Mouse (Mus musculus): ENCODE data around the gene Slc4a3. TPM values are rescaled to one million over a fixed set of nuclear protein-coding genes. Genes with fewer than 3 reads are reported as not detected.

Gene Slc4a3
- polyA plus RNA-seq, 1 experiment from 2014 or later = 12.0 TPM

- Histone ChIP-seq H3K9me3 (ENCODE audit: control insufficient read depth, low read length) (peaks cover 4% of the 10 kb centered on the region; the same call in 1 of the 2 replicates), H3K27ac (replicated peaks; ENCODE audit: low read depth, low read length) (no peak overlapping the region), H3K4me1 (ENCODE audit: control insufficient read depth, insufficient read depth, low read length) (peaks cover 14% of the 10 kb centered on the region), H3K36me3 (ENCODE audit: control insufficient read depth, insufficient read depth, low read length) (peaks cover 28% of the 10 kb centered on the region), H3K4me3 (ENCODE audit: low read depth, low read length) (no peak overlapping the region), H3K4me2 (ENCODE audit: low read depth, low read length) (no peak overlapping the region), H3K9ac (ENCODE audit: low read depth, low read length) (no peak overlapping the region), H3K27me3 (replicated peaks; ENCODE audit: control insufficient read depth, insufficient read depth, low read length) (no peaks in the 10 kb centered on the region)
- 78% methylated on average over 12 of the region's 12 CpGs for WGBS
- DNase-seq (ENCODE audit: low spot score) (no peak), ATAC-seq (ENCODE audit: low read depth) (no peak)
Observed at GRCm38 (mm10) chr1:75560206-75560913, 14.3 kb downstream of the Slc4a3 start.

DNA sequence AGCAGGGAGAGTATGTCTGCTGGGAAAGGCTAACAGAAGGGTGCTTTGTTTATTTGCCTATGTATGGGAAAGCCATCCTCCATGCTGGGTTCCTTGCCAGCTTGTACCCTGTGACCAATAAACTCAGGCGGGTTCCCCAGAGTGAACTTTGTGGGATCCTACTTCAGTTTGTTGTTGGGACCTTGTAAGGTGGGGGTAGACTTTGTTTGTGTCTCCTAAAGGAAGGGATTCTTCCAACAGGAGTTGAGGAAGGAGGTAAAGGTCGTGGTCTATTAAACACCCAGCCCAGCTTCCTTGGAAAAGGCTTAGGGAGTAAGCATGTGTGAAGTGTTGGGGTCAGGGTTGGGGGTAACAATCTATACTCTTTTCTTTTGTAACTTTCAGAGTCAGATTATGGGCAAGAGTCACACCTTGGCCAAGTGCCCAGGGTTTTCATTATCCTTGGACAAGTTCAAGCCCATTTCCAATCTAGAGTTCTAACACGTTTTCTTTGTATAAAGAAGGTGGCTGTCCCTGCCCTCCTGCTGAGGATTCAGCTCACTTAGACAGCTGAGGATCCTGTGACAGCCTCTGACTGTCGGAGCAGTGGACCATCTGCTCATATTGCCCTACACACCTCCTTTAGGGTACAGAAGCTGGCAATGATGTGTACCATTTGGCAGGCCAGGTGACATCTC, 15.3 kb downstream of the Slc4a3 start:
- H3K27ac ChIP-seq (replicated peaks; ENCODE audit: low read depth, low read length) = no peak overlapping the region
- DNase-seq (ENCODE audit: low spot score) = peak; percentile 26
- H3K9ac ChIP-seq (ENCODE audit: low read depth, low read length) = no peak overlapping the region
- no peak overlapping the region for H3K4me3 ChIP-seq (ENCODE audit: low read depth, low read length)
- ATAC-seq (ENCODE audit: low read depth) = no peak
- H3K36me3 ChIP-seq (ENCODE audit: control insufficient read depth, insufficient read depth, low read length) = peaks cover 19% of the 10 kb centered on the region; the same call in 1 of the 2 replicates
- peaks cover 14% of the 10 kb centered on the region for H3K4me1 ChIP-seq (ENCODE audit: control insufficient read depth, insufficient read depth, low read length)
- no peak overlapping the region for H3K4me2 ChIP-seq (ENCODE audit: low read depth, low read length)
- H3K27me3 ChIP-seq (replicated peaks; ENCODE audit: control insufficient read depth, insufficient read depth, low read length) = no peaks in the 10 kb centered on the region; the same call in 1 of the 2 replicates
- WGBS = 54% methylated on average over 4 of the region's 4 CpGs
- peaks cover 4% of the 10 kb centered on the region; the same call in 1 of the 2 replicates for H3K9me3 ChIP-seq (ENCODE audit: control insufficient read depth, low read length)

DNA sequence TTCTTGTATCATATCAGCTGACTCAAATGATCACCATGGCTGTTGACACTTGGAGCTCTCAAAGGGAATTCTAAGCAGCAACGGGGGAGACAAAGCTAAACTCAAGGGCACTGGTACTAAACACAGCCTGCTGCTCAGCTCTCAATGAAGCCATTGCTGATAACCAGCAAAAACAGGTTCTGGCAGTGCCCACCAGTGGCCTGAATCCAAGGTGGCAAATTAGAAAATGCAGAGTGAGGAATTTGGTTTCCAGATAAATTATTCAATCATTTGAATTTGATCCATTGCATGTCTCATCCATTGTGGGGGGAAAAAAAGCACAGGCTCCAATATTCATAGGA, 15.8 kb downstream of the Slc4a3 start:
- peaks cover 4% of the 10 kb centered on the region; the same call in 1 of the 2 replicates for H3K9me3 ChIP-seq (ENCODE audit: control insufficient read depth, low read length)
- H3K9ac ChIP-seq (ENCODE audit: low read depth, low read length) = no peak overlapping the region
- no peak overlapping the region for H3K4me3 ChIP-seq (ENCODE audit: low read depth, low read length)
- ATAC-seq (ENCODE audit: low read depth) (no peak), DNase-seq (ENCODE audit: low spot score) (no peak)
- H3K27ac ChIP-seq (replicated peaks; ENCODE audit: low read depth, low read length) = no peak overlapping the region
- peaks cover 14% of the 10 kb centered on the region; the same call in 1 of the 2 replicates for H3K36me3 ChIP-seq (ENCODE audit: control insufficient read depth, insufficient read depth, low read length)
- 61% methylated on average over 1 of the region's 1 CpGs for WGBS
- no peaks in the 10 kb centered on the region; the same call in 1 of the 2 replicates for H3K27me3 ChIP-seq (replicated peaks; ENCODE audit: control insufficient read depth, insufficient read depth, low read length)
- H3K4me2 ChIP-seq (ENCODE audit: low read depth, low read length) = no peak overlapping the region
- H3K4me1 ChIP-seq (ENCODE audit: control insufficient read depth, insufficient read depth, low read length) = peaks cover 14% of the 10 kb centered on the region

GRCm38 (mm10) chr1:75564102-75564501, 18.0 kb downstream of the Slc4a3 start:
- Histone ChIP-seq H3K9ac (ENCODE audit: low read depth, low read length) (no peak overlapping the region), H3K4me3 (ENCODE audit: low read depth, low read length) (no peak overlapping the region), H3K36me3 (ENCODE audit: control insufficient read depth, insufficient read depth, low read length) (no peaks in the 10 kb centered on the region), H3K27ac (replicated peaks; ENCODE audit: low read depth, low read length) (no peak overlapping the region), H3K27me3 (replicated peaks; ENCODE audit: control insufficient read depth, insufficient read depth, low read length) (no peaks in the 10 kb centered on the region; the same call in 1 of the 2 replicates), H3K9me3 (ENCODE audit: control insufficient read depth, low read length) (peaks cover 4% of the 10 kb centered on the region; the same call in 1 of the 2 replicates), H3K4me1 (ENCODE audit: control insufficient read depth, insufficient read depth, low read length) (peaks cover 11% of the 10 kb centered on the region), H3K4me2 (ENCODE audit: low read depth, low read length) (no peak overlapping the region)
- 94% methylated on average over 2 of the region's 2 CpGs for WGBS
- no peak for DNase-seq (ENCODE audit: low spot score)
- no peak for ATAC-seq (ENCODE audit: low read depth)

DNA sequence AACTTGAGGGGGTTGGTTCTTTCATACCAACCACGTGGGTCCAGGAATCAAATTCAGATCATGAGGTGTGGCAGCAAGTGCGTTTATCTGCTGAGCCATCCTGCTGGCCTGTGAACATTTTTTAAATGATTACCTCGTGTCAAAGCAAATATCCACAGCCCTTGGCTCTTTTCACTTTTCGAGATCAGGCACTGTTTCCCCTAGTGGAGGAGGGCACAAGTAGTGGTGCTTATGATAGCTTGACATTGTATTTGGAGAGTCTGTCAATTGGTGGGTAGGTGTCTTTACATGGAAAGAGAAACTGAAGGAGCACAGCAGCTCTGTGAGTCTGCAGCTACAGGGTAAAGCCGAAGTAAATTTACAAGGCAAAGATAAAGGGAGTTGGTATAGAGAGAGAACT, 18.9 kb downstream of the Slc4a3 start:
- no peak overlapping the region for H3K9ac ChIP-seq (ENCODE audit: low read depth, low read length)
- H3K4me2 ChIP-seq (ENCODE audit: low read depth, low read length) = no peak overlapping the region
- DNase-seq (ENCODE audit: low spot score) = no peak
- H3K9me3 ChIP-seq (ENCODE audit: control insufficient read depth, low read length) = peaks cover 4% of the 10 kb centered on the region; the same call in 1 of the 2 replicates
- peaks cover 6% of the 10 kb centered on the region for H3K4me1 ChIP-seq (ENCODE audit: control insufficient read depth, insufficient read depth, low read length)
- WGBS = 67% methylated on average over 5 of the region's 5 CpGs
- no peaks in the 10 kb centered on the region; the same call in 1 of the 2 replicates for H3K27me3 ChIP-seq (replicated peaks; ENCODE audit: control insufficient read depth, insufficient read depth, low read length)
- ATAC-seq (ENCODE audit: low read depth) = no peak
- no peak overlapping the region for H3K27ac ChIP-seq (replicated peaks; ENCODE audit: low read depth, low read length)
- no peaks in the 10 kb centered on the region for H3K36me3 ChIP-seq (ENCODE audit: control insufficient read depth, insufficient read depth, low read length)
- H3K4me3 ChIP-seq (ENCODE audit: low read depth, low read length) = no peak overlapping the region

DNA sequence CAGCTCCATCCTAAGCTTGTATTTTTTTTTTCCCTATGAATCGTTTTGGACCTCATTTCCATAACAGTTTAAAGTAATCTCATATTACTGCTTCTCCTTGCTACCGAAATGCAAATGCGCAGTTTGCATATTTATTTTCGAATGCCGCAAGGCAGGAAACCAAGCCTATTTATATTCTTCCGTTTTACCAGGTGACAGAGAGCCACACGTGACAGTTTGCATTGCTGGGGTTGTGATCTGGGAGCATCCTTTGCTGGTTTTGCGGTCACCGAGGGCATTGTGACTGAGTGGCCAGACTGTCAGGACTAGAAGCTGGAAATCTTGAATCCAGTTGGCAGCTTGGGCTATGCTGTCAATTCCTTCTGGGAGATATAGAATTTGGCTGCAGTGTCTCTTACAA, 19.6 kb downstream of the Slc4a3 start:
- Histone ChIP-seq H3K27me3 (replicated peaks; ENCODE audit: control insufficient read depth, insufficient read depth, low read length) (no peaks in the 10 kb centered on the region; the same call in 1 of the 2 replicates), H3K27ac (replicated peaks; ENCODE audit: low read depth, low read length) (no peak overlapping the region), H3K9me3 (ENCODE audit: control insufficient read depth, low read length) (peaks cover 4% of the 10 kb centered on the region; the same call in 1 of the 2 replicates), H3K4me2 (ENCODE audit: low read depth, low read length) (no peak overlapping the region), H3K9ac (ENCODE audit: low read depth, low read length) (no peak overlapping the region), H3K4me1 (ENCODE audit: control insufficient read depth, insufficient read depth, low read length) (peaks cover 5% of the 10 kb centered on the region; the same call in 1 of the 2 replicates), H3K36me3 (ENCODE audit: control insufficient read depth, insufficient read depth, low read length) (no peaks in the 10 kb centered on the region), H3K4me3 (ENCODE audit: low read depth, low read length) (no peak overlapping the region)
- no peak for DNase-seq (ENCODE audit: low spot score)
- WGBS = 63% methylated on average over 9 of the region's 9 CpGs
- no peak for ATAC-seq (ENCODE audit: low read depth)

- WGBS = 66% methylated on average over 6 of the region's 6 CpGs
- Histone ChIP-seq H3K4me3 (ENCODE audit: low read depth, low read length) (no peak overlapping the region), H3K27ac (replicated peaks; ENCODE audit: low read depth, low read length) (no peak overlapping the region), H3K27me3 (replicated peaks; ENCODE audit: control insufficient read depth, insufficient read depth, low read length) (no peaks in the 10 kb centered on the region; the same call in 1 of the 2 replicates), H3K9ac (ENCODE audit: low read depth, low read length) (no peak overlapping the region), H3K4me1 (ENCODE audit: control insufficient read depth, insufficient read depth, low read length) (no peaks in the 10 kb centered on the region), H3K9me3 (ENCODE audit: control insufficient read depth, low read length) (no peaks in the 10 kb centered on the region), H3K36me3 (ENCODE audit: control insufficient read depth, insufficient read depth, low read length) (no peaks in the 10 kb centered on the region), H3K4me2 (ENCODE audit: low read depth, low read length) (no peak overlapping the region)
- DNase-seq (ENCODE audit: low spot score) (no peak), ATAC-seq (ENCODE audit: low read depth) (0 out of 2 replicates have a peak, but pooled peaks have one; percentile 37)
Observed at GRCm38 (mm10) chr1:75570403-75570802, 24.3 kb downstream of the Slc4a3 start.

GRCm38 (mm10) chr1:75572776-75573175, 26.7 kb downstream of the Slc4a3 start:
- Histone ChIP-seq H3K4me1 (ENCODE audit: control insufficient read depth, insufficient read depth, low read length) (no peaks in the 10 kb centered on the region), H3K9me3 (ENCODE audit: control insufficient read depth, low read length) (no peaks in the 10 kb centered on the region), H3K36me3 (ENCODE audit: control insufficient read depth, insufficient read depth, low read length) (no peaks in the 10 kb centered on the region), H3K4me3 (ENCODE audit: low read depth, low read length) (no peak overlapping the region), H3K27ac (replicated peaks; ENCODE audit: low read depth, low read length) (no peak overlapping the region), H3K4me2 (ENCODE audit: low read depth, low read length) (no peak overlapping the region), H3K9ac (ENCODE audit: low read depth, low read length) (no peak overlapping the region), H3K27me3 (replicated peaks; ENCODE audit: control insufficient read depth, insufficient read depth, low read length) (no peaks in the 10 kb centered on the region)
- WGBS = 70% methylated on average over 6 of the region's 6 CpGs
- no peak for ATAC-seq (ENCODE audit: low read depth)
- no peak for DNase-seq (ENCODE audit: low spot score)

Data from embryonic facial prominence, embryonic 14.5 days (tissue).